Mouse (Mus musculus): ENCODE data around the gene Mocs3. TPM values are rescaled to one million over a fixed set of nuclear protein-coding genes. Genes with fewer than 3 reads are reported as not detected.

Mocs3 gene
- polyA plus RNA-seq, 1 experiment from 2014 or later, result 6.6 TPM

DNA sequence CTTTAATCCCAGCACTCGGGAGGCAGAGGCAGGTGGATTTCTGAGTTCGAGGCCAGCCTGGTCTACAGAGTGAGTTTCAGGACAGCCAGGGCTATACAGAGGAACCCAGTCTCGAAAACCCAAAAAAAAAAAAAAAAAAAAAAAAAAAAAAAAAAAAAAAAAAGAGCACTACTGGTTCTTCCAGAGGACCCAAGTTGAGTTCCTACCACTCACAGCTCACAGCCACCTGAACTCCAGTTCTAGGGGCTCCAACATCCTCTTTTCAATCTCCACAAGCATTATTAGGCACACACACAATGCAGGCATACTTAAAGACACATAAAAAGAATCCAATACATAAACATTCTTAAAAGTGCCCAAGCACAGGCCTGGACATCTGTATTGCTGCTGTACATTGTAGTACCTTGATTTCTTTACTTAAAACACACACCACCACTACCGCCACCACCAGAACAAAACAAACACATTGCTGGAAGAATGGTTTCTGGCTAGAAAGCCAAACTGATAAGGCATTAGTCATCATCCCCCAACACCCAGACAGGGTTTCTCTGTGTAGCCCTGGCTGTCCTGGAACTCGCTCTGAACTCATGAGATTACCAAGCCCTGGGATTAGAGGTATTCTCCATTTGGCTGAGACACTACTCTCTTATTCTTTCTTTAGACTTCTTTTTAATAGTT, 30.3 kb upstream of the Mocs3 start:
- no peak for ATAC-seq
- H3K27me3 ChIP-seq (replicated peaks; ENCODE audit: control insufficient read depth, insufficient read depth, low read length), result no peaks in the 10 kb centered on the region
- H3K9ac ChIP-seq (ENCODE audit: low read depth, low read length), result no peak overlapping the region
- peaks cover 5% of the 10 kb centered on the region; the same call in 1 of the 2 replicates for H3K4me1 ChIP-seq (replicated peaks; ENCODE audit: control insufficient read depth, insufficient read depth, low read length)
- H3K4me3 ChIP-seq (ENCODE audit: low read depth, low read length), result no peak overlapping the region
- H3K4me2 ChIP-seq (replicated peaks; ENCODE audit: low read depth), result no peak overlapping the region
- H3K9me3 ChIP-seq (ENCODE audit: control insufficient read depth), result no peaks in the 10 kb centered on the region
- H3K27ac ChIP-seq (ENCODE audit: low read depth, low read length), result no peak overlapping the region
- WGBS, result 58% methylated on average over 3 of the region's 5 CpGs
- TF ChIP-seq CTCF (IDR thresholded peaks at IDR 0.05; ENCODE audit: low read depth), result no peak
- H3K36me3 ChIP-seq (ENCODE audit: control insufficient read depth, insufficient read depth), result peaks cover 10% of the 10 kb centered on the region

DNA sequence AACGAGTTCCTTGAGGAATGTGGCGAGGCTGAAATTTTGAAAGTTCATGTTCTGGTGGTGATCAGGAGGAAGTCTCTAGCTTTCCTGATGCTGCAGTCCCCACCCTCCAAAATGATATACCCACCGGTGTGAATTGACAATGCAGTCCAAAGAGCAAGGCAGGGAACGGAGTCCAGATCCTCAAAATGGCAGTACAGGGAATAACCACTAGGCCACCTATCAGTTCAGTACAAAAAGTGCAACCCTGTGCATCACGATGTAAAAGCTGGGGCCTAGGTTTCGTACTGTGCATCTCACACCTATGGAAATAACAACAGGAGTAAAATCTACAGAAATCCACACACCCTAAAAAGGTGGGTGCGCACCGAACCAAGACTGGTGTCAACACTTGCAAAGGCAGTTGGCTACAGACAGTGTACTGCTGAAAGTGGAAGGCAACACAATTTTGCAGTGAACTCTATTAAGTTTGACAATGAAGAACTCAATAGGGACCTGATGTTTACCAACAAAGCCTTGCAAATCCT, 25.9 kb upstream of the Mocs3 start:
- no peak overlapping the region for H3K27ac ChIP-seq (ENCODE audit: low read depth, low read length)
- H3K36me3 ChIP-seq (ENCODE audit: control insufficient read depth, insufficient read depth), result peaks cover 7% of the 10 kb centered on the region
- no peaks in the 10 kb centered on the region for H3K27me3 ChIP-seq (replicated peaks; ENCODE audit: control insufficient read depth, insufficient read depth, low read length)
- TF ChIP-seq CTCF (IDR thresholded peaks at IDR 0.05; ENCODE audit: low read depth), result 0 out of 2 replicates have a peak, but pooled peaks have one; percentile 26
- ATAC-seq, result no peak
- WGBS, result 62% methylated on average over 8 of the region's 8 CpGs
- no peaks in the 10 kb centered on the region for H3K4me1 ChIP-seq (replicated peaks; ENCODE audit: control insufficient read depth, insufficient read depth, low read length)
- H3K9ac ChIP-seq (ENCODE audit: low read depth, low read length), result no peak overlapping the region
- H3K4me2 ChIP-seq (replicated peaks; ENCODE audit: low read depth), result peak overlapping the region; percentile 71
- no peaks in the 10 kb centered on the region for H3K9me3 ChIP-seq (ENCODE audit: control insufficient read depth)
- peak overlapping the region; percentile 96 for H3K4me3 ChIP-seq (ENCODE audit: low read depth, low read length)

DNA sequence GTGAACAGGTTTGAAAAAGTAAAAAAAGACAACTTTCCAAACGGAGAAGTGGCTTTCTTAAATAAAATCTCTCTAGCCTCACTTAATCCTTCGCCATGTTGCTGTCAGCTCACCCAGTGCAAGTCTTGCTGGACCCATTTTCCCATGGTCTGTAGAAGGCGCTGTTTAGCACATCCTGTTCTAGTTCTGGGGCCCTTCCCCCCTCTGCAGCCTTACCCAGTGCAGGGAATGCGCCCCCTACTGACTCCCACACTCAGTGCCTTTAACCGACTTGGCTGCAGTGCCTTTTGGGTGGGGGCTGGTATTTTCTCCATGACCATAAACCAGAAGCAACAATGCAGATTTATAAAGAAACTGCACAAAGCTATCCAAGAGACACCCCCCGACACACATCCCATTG, 25.2 kb upstream of the Mocs3 start:
- ATAC-seq, result peak; percentile 43
- peak overlapping the region; percentile 99 for H3K9ac ChIP-seq (ENCODE audit: low read depth, low read length)
- H3K27ac ChIP-seq (ENCODE audit: low read depth, low read length), result peak overlapping the region; percentile 99; the same call in 1 of the 2 replicates
- H3K36me3 ChIP-seq (ENCODE audit: control insufficient read depth, insufficient read depth), result peaks cover 12% of the 10 kb centered on the region
- no peaks in the 10 kb centered on the region for H3K4me1 ChIP-seq (replicated peaks; ENCODE audit: control insufficient read depth, insufficient read depth, low read length)
- H3K27me3 ChIP-seq (replicated peaks; ENCODE audit: control insufficient read depth, insufficient read depth, low read length), result no peaks in the 10 kb centered on the region
- H3K9me3 ChIP-seq (ENCODE audit: control insufficient read depth), result no peaks in the 10 kb centered on the region
- H3K4me2 ChIP-seq (replicated peaks; ENCODE audit: low read depth), result peak overlapping the region; percentile 71
- 1% methylated on average over 6 of the region's 6 CpGs for WGBS
- peak; percentile 100 for TF ChIP-seq CTCF (IDR thresholded peaks at IDR 0.05; ENCODE audit: low read depth)
- H3K4me3 ChIP-seq (ENCODE audit: low read depth, low read length), result peak overlapping the region; percentile 96

DNA sequence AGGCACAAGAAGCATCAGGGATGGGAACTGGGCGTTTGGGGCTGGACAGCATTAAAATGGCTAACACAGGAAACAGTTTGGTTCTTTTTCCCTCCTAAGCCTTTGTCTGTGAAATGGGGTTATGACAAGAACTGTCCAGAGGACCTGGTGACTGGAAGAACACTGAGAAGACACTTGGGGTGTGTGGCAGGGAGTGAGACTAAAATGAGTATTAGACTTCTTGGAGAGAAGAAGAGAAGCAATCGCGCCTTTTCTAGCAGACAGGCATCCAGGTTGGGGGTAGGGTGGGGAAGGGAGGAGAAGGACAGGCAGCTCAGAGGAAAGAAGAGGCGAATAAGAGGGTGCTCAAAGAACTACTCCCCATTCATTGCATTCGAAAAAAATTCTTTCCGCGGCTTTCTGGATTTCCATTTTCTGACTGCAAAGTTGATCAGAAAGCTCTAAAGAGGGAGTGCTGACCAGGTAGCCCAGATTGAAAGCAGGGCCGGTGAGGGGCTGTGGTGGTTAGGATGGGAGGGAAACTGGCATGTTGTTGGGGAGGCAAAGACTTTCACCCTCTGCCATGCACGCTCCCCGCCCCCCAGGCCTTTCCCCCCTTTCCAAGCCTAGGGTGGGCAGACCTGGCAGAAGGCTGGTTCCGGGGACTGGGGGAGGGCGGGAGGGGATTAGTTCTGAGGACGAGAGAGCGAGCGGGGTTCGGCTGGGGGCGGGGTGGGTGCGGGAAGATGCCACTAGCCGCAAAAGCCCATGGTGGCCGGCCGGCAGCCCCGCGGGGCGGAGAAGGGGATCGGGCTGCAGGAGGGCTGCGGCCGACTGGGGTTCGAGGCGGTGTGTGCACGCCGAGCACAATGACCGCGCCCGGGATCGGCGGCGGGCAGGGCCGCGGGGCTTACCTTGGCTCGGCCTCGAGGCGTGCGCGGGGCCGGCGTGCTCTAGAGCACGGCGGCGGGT, 24.5 kb upstream of the Mocs3 start:
- peak overlapping the region; percentile 96 for H3K4me3 ChIP-seq (ENCODE audit: low read depth, low read length)
- TF ChIP-seq CTCF (IDR thresholded peaks at IDR 0.05; ENCODE audit: low read depth), result no peak
- peak overlapping the region; percentile 99 for H3K9ac ChIP-seq (ENCODE audit: low read depth, low read length)
- ATAC-seq, result no peak
- no peaks in the 10 kb centered on the region for H3K27me3 ChIP-seq (replicated peaks; ENCODE audit: control insufficient read depth, insufficient read depth, low read length)
- H3K4me2 ChIP-seq (replicated peaks; ENCODE audit: low read depth), result peak overlapping the region; percentile 71
- H3K9me3 ChIP-seq (ENCODE audit: control insufficient read depth), result no peaks in the 10 kb centered on the region
- H3K27ac ChIP-seq (ENCODE audit: low read depth, low read length), result peak overlapping the region; percentile 99
- 1% methylated on average over 43 of the region's 49 CpGs for WGBS
- no peaks in the 10 kb centered on the region for H3K4me1 ChIP-seq (replicated peaks; ENCODE audit: control insufficient read depth, insufficient read depth, low read length)
- peaks cover 17% of the 10 kb centered on the region; the same call in 1 of the 2 replicates for H3K36me3 ChIP-seq (ENCODE audit: control insufficient read depth, insufficient read depth)

DNA sequence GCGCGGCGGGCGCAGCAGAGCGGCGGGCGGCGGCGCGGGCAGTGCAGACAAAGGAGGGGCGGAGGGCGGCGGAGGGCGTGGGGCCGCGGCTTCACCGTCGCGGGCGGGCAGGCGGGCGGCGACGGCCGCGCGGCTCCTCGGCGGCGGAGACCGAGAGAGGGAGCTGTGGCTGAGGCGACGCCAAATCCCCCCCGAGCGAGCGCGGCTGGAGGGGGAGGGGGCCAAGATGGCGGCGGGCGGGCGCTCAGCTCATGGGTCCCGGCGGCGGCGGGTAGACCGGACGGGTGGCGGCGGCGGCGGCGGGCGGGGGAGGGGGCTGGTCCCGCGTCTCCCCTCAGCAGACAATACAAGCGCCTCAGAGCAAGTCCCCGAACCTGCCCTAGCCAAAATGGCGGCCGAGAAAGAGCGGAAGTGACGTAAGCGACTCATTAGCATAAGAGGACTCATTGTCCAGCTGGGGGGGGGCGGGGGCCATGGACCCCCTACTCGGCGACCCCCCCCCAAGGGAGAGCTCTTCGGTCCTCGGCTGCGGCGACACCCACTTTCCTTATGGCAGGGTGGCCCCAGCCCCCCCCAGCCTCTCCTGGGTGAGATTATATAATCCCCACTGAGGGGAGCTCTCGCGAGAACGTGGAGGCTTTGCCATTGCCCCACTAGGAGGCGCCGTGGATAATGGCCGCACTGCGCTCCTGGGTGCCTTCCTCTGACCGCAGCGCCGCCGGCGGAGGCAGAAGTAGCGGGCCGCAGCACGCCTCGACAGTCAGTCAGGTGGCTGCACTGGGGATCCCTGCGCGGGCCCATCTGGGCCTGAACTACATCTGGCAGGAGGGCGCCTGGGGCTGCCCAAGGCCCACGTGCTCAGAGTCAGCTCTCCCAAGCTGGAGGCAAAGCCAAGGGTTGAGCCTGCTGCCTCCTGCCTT, 23.4 kb upstream of the Mocs3 start, which contains the start of gene Adnp:
Adnp (minus strand) TSS at position 388 of the 920 bp plus-strand sequence.
- no peaks in the 10 kb centered on the region for H3K9me3 ChIP-seq (ENCODE audit: control insufficient read depth)
- under 1% methylated on average over 48 of the region's 89 CpGs for WGBS
- H3K27me3 ChIP-seq (replicated peaks; ENCODE audit: control insufficient read depth, insufficient read depth, low read length), result no peaks in the 10 kb centered on the region
- H3K4me1 ChIP-seq (replicated peaks; ENCODE audit: control insufficient read depth, insufficient read depth, low read length), result no peaks in the 10 kb centered on the region
- H3K4me3 ChIP-seq (ENCODE audit: low read depth, low read length), result peak within 1 kb of the TSS; percentile 96
- H3K36me3 ChIP-seq (ENCODE audit: control insufficient read depth, insufficient read depth), result peaks cover 27% of the 10 kb centered on the region
- H3K27ac ChIP-seq (ENCODE audit: low read depth, low read length), result peak within 1 kb of the TSS; percentile 99
- peak; percentile 96 for TF ChIP-seq CTCF (IDR thresholded peaks at IDR 0.05; ENCODE audit: low read depth)
- H3K9ac ChIP-seq (ENCODE audit: low read depth, low read length), result peak within 1 kb of the TSS; percentile 99
- H3K4me2 ChIP-seq (replicated peaks; ENCODE audit: low read depth), result peak within 1 kb of the TSS; percentile 71
- peak; percentile 93 for ATAC-seq

Measured in intestine, postnatal 0 days (tissue).